Mouse (Mus musculus) NIH3T3 (cell line): ENCODE results near the gene Nup62.
"Not testable (repeated sequence)": the region's sequence is repeated elsewhere in the genome, so short reads cannot be mapped to it uniquely, and the experiment has no call there.

Experiments used
- DNase-seq: peaks from one replicate; pipeline ENCODE4 v3.0.0-alpha.2; 2012; ENCODE audit warnings: low read depth

The Nup62 gene

GRCm38 (mm10) chr7:44863982-44864494 lies 48.1 kb downstream of the Nup62 start:
- DNase-seq, result no peak

- no peak for DNase-seq
Observed at GRCm38 (mm10) chr7:44864595-44865542, 49.0 kb downstream of the Nup62 start.

GRCm38 (mm10) chr7:44866276-44867009 lies 50.6 kb downstream of the Nup62 start:
- peak; percentile 83 for DNase-seq

- no peak for DNase-seq
Observed at GRCm38 (mm10) chr7:44867010-44867702, 51.3 kb downstream of the Nup62 start.

GRCm38 (mm10) chr7:44867802-44868201 lies 51.9 kb downstream of the Nup62 start:
- DNase-seq, result no peak

GRCm38 (mm10) chr7:44868465-44868864 lies 52.6 kb downstream of the Nup62 start:
- DNase-seq, result no peak

GRCm38 (mm10) chr7:44868919-44869696 lies 53.2 kb downstream of the Nup62 start:
- peak; percentile 84 for DNase-seq

GRCm38 (mm10) chr7:44869697-44870528 lies 54.0 kb downstream of the Nup62 start, which contains the start of gene Ptov1:
TSS of gene Ptov1 (minus strand) at chr7:44869788.
- DNase-seq, result peak; percentile 97

- DNase-seq, result no peak
Observed at GRCm38 (mm10) chr7:44870614-44871013, 54.7 kb downstream of the Nup62 start.

- no peak for DNase-seq
Observed at GRCm38 (mm10) chr7:44871181-44871580, 55.3 kb downstream of the Nup62 start.

- DNase-seq, result not testable (repeated sequence)
Observed at GRCm38 (mm10) chr7:44871774-44872173, 55.9 kb downstream of the Nup62 start.

- DNase-seq, result no peak
Observed at GRCm38 (mm10) chr7:44877833-44878232, 61.9 kb downstream of the Nup62 start.
